Mouse (Mus musculus) embryonic facial prominence, embryonic 13.5 days (tissue): Measurements from ENCODE around the gene Defb13. TPM values are rescaled to one million over a fixed set of nuclear protein-coding genes. Genes with fewer than 3 reads are reported as not detected.

Source experiments
- ATAC-seq: fragments of 200-750 bp; cut with Nextera tagmentation; 2 replicates; pipeline ENCODE4 v1.8.0; 2017; ENCODE audit warnings: low read depth; ENCODE audit not compliant: insufficient number of reproducible peaks, insufficient read depth, low FRiP score, low TSS enrichment
- H3K27ac ChIP-seq: fragments of 300-500 bp; sonication (generic); 2 replicates; pipeline ENCODE4 v1.5.1; 2015; ENCODE audit warnings: moderate library complexity, mild to moderate bottlenecking, inconsistent platforms
- H3K27me3 ChIP-seq: fragments of 300-500 bp; sonication (generic); 2 replicates; pipeline ENCODE4 v1.6.1; 2015; ENCODE audit warnings: mild to moderate bottlenecking, inconsistent platforms
- H3K36me3 ChIP-seq: fragments of 300-500 bp; sonication (generic); 2 replicates; pipeline ENCODE4 v1.6.1; 2015; ENCODE audit warnings: mild to moderate bottlenecking, inconsistent platforms
- H3K4me1 ChIP-seq: fragments of 300-500 bp; sonication (generic); 2 replicates; pipeline ENCODE4 v1.6.1; 2015; ENCODE audit warnings: inconsistent platforms
- H3K4me2 ChIP-seq: fragments of 300-500 bp; sonication (generic); 2 replicates; pipeline ENCODE4 v1.6.1; 2015; ENCODE audit warnings: moderate library complexity, mild to moderate bottlenecking, inconsistent platforms
- H3K4me3 ChIP-seq: fragments of 300-500 bp; sonication (generic); 2 replicates; pipeline ENCODE4 v1.5.1; 2015; ENCODE audit warnings: mild to moderate bottlenecking, inconsistent platforms
- H3K9ac ChIP-seq: fragments of 300-500 bp; sonication (generic); 2 replicates; pipeline ENCODE4 v1.6.1; 2015; ENCODE audit warnings: mild to moderate bottlenecking, inconsistent platforms
- H3K9me3 ChIP-seq: fragments of 300-500 bp; sonication (generic); 2 replicates; pipeline ENCODE4 v1.6.1; 2016; ENCODE audit warnings: inconsistent platforms
- WGBS: fragments of 180-500 bp; shearing (Covaris S2); methylation state at CpG from one replicate; pipeline ENCODE4 v1.1.7; 2015; ENCODE audit warnings: mixed read lengths; 5-methylcytosine and 5-hydroxymethylcytosine counted together
- polyA plus RNA-seq: library from polyadenylated mRNA; unstranded; fragments of >200 nt; fragmentation: Nextera tagmentation; extraction: Ambion mirVana; gene quantifications from 2 replicates; pipeline ENCODE4 v1.2.1, GENCODE M21; 2015

Defb13 gene
- polyA plus RNA-seq, 1 experiment from 2014 or later = not detected

DNA sequence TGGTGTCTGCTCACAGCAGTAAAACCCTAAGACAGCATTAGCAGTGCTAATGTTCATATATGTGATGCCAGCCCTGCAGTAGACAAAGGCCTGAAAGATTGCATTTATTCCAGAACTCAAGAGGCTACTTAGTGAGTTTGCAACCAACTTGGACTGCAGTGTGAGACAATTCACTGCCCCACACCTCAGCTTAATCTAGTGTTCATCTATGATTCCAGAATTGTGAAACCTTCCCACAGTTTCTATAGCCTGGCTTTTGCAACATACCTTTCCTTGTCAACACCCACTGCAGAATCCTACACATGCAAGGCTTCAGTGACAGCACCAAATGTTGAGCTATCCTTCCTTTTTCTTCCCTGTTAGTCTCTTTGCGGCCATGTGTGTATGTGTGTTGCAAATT is 20.1 kb downstream of the Defb13 start:
- no peak for ATAC-seq
- Histone ChIP-seq H3K27ac (no peak overlapping the region), H3K27me3 (no peaks in the 10 kb centered on the region), H3K4me1 (no peaks in the 10 kb centered on the region), H3K4me2 (no peak overlapping the region), H3K4me3 (no peak overlapping the region), H3K36me3 (no peaks in the 10 kb centered on the region), H3K9ac (no peak overlapping the region), H3K9me3 (no peaks in the 10 kb centered on the region)
- 63% methylated on average over 1 of the region's 1 CpGs for WGBS

GRCm38 (mm10) chr8:21969475-21969874 is 22.9 kb downstream of the Defb13 start, which contains the start of gene Ccdc70:
TSS of gene Ccdc70 (plus strand) at chr8:21969775.
- WGBS = 90% methylated on average over 3 of the region's 3 CpGs
- Histone ChIP-seq H3K4me2 (no peak within 1 kb of the TSS), H3K4me1 (no peaks in the 10 kb centered on the region), H3K4me3 (no peak within 1 kb of the TSS), H3K36me3 (no peaks in the 10 kb centered on the region), H3K9me3 (no peaks in the 10 kb centered on the region), H3K27ac (no peak within 1 kb of the TSS), H3K9ac (no peak within 1 kb of the TSS), H3K27me3 (no peaks in the 10 kb centered on the region)
- ATAC-seq = no peak

- H3K4me3 ChIP-seq = no peak overlapping the region
- H3K36me3 ChIP-seq = no peaks in the 10 kb centered on the region
- ATAC-seq = no peak
- H3K27ac ChIP-seq = no peak overlapping the region
- no peaks in the 10 kb centered on the region for H3K9me3 ChIP-seq
- 40% methylated on average over 4 of the region's 4 CpGs for WGBS
- no peak overlapping the region for H3K9ac ChIP-seq
- H3K4me2 ChIP-seq = no peak overlapping the region
- no peaks in the 10 kb centered on the region for H3K27me3 ChIP-seq
- H3K4me1 ChIP-seq = no peaks in the 10 kb centered on the region
Observed at GRCm38 (mm10) chr8:21978193-21978592, 31.6 kb downstream of the Defb13 start.

DNA sequence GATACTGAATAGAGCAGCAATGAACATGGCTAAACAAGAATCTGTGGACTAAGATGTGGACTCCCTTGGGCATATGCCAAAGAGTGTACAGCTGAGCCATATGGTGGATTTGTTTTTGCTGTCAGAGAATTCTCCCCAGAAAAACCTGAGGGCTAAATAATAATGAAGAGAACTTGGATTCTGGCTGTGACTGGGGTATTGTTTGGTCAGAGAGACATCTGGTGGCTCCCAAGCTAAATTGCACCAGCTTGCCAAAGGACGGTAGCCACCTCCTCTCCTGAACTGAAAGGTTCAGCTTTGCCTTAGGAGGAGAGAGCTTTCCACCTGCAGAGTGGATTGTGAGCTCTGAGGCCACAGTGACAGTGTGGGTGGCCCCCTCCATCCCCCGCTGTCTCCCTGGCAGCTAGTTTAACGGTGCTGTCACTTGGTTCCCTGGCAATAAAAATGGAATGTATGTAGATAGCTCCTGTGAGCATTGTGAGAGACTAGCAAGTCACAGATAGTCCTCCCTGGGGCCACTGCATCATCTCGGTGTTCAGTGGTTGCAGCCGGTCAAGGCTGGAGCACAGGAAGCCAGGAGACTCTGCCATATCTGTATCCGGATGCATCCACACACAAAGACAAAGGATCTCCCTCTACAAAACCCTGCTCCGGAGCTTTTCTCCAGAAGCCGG is 35.2 kb downstream of the Defb13 start:
- no peak overlapping the region for H3K9ac ChIP-seq
- H3K27me3 ChIP-seq = no peaks in the 10 kb centered on the region
- H3K4me3 ChIP-seq = no peak overlapping the region
- no peaks in the 10 kb centered on the region for H3K4me1 ChIP-seq
- whole genome bisulfite sequencing = 64% methylated on average over 8 of the region's 8 CpGs
- no peak overlapping the region for H3K27ac ChIP-seq
- no peaks in the 10 kb centered on the region for H3K36me3 ChIP-seq
- H3K9me3 ChIP-seq = no peaks in the 10 kb centered on the region
- ATAC-seq = no peak
- no peak overlapping the region for H3K4me2 ChIP-seq

DNA sequence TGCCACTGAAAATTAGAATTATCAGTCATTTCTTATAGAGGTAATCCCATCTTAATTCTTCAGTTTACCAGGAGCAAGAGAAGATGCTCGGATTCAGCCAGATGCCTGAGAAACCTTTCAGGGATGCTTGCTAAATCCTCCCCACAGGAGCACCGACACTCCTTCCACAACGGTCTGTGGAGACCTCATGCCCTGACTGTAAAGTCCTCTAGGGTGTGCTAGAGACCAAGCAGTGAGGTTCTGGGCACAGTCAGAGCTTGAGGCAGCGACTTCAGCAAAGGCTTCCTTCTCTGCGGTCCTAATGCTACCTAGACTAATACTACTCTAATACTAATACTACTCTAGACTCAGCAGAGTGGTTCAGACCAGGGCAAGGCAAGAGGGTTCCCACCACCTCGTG is 45.6 kb downstream of the Defb13 start:
- Histone ChIP-seq H3K9me3 (no peaks in the 10 kb centered on the region), H3K4me3 (no peak overlapping the region), H3K27me3 (no peaks in the 10 kb centered on the region), H3K4me2 (no peak overlapping the region), H3K4me1 (no peaks in the 10 kb centered on the region), H3K9ac (no peak overlapping the region), H3K27ac (no peak overlapping the region), H3K36me3 (no peaks in the 10 kb centered on the region)
- 20% methylated on average over 6 of the region's 6 CpGs for WGBS
- ATAC-seq = no peak

DNA sequence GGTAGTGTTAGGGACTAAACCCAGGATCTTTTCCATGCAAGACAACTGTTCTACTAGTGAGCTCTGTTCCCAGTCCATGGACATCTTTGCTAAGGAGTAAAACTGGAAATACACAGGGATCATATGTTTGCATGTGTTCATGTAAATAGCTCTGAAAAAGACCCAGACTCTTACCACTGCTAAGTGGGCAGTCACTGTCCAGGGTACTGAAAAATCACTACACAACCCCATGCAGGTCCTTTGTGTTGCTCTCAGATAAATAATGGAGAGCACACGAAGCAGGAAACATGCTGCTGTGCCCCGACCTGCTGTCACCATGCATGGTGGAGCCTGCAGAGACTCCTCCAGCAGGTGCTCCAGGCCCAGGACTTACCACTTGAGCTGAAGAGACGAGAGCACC is 48.6 kb downstream of the Defb13 start:
- 50% methylated on average over 3 of the region's 3 CpGs for WGBS
- no peak for ATAC-seq
- H3K36me3 ChIP-seq = no peaks in the 10 kb centered on the region

More for the DNA sequence above, 48.6 kb downstream of the Defb13 start:
- Histone ChIP-seq H3K9ac (no peak overlapping the region), H3K4me1 (no peaks in the 10 kb centered on the region), H3K9me3 (no peaks in the 10 kb centered on the region), H3K4me2 (no peak overlapping the region), H3K4me3 (no peak overlapping the region), H3K27ac (no peak overlapping the region), H3K27me3 (no peaks in the 10 kb centered on the region)

Other genes starting within 250 kb of the Defb13 start
- gene AY761184, start 243.1 kb upstream of the Defb13 start, polyA plus RNA-seq = not detected in 2 replicates
- gene Defa24, start 212.3 kb upstream of the Defb13 start, polyA plus RNA-seq = 2.5 TPM in 1 of 2 replicates, not detected in the other
- not detected in 2 replicates for gene Defb50, start 123.2 kb upstream of the Defb13 start, polyA plus RNA-seq
- not detected in 2 replicates for gene Defb2, start 106.8 kb upstream of the Defb13 start, polyA plus RNA-seq
- not detected in 2 replicates for gene Defb10, start 87.9 kb upstream of the Defb13 start, polyA plus RNA-seq
- not detected in 2 replicates for gene Defb9, start 61.3 kb upstream of the Defb13 start, polyA plus RNA-seq
- gene Defb11, start 40.4 kb upstream of the Defb13 start, polyA plus RNA-seq = not detected in 2 replicates
- not detected in 2 replicates for gene Defb15, start 14.1 kb upstream of the Defb13 start, polyA plus RNA-seq
- not detected in 2 replicates for gene Defb35, start 8.4 kb upstream of the Defb13 start, polyA plus RNA-seq
- gene Fam90a1a, start 12.0 kb downstream of the Defb13 start, polyA plus RNA-seq = not detected in 2 replicates
- gene Ccdc70, start 23.0 kb downstream of the Defb13 start, polyA plus RNA-seq = not detected in 2 replicates
- 0.55 and 0.96 TPM in 2 replicates for gene Atp7b, start 113.5 kb downstream of the Defb13 start, polyA plus RNA-seq
- 39.1 and 40.8 TPM in 2 replicates for gene Alg11, start 114.0 kb downstream of the Defb13 start, polyA plus RNA-seq
- 0.17 TPM in 1 of 2 replicates, not detected in the other for gene Nek5, start 178.3 kb downstream of the Defb13 start, polyA plus RNA-seq
- 4.1 and 5.6 TPM in 2 replicates for gene Nek3, start 219.7 kb downstream of the Defb13 start, polyA plus RNA-seq
- gene Ckap2, start 239.1 kb downstream of the Defb13 start, polyA plus RNA-seq = 50.0 and 53.2 TPM in 2 replicates
- 37.4 and 37.9 TPM in 2 replicates for gene Vps36, start 246.0 kb downstream of the Defb13 start, polyA plus RNA-seq